Mouse (Mus musculus) fibroblast of lung, adult 2 months (primary cell): ENCODE results near the gene Gabrb3.

Experiments used
- DNase-seq: peaks from one replicate; pipeline ENCODE4 v3.0.0-alpha.2; 2011; ENCODE audit warnings: low read depth

Gabrb3 gene

GRCm38 (mm10) chr7:57532676-57533075 is 113.2 kb downstream of the Gabrb3 start:
- DNase-seq = no peak

- DNase-seq = no peak
Measured at GRCm38 (mm10) chr7:57538565-57538964, 119.1 kb downstream of the Gabrb3 start.

GRCm38 (mm10) chr7:57560732-57561436 is 141.4 kb downstream of the Gabrb3 start:
- DNase-seq = no peak

- DNase-seq = no peak
Measured at GRCm38 (mm10) chr7:57564403-57564802, 144.9 kb downstream of the Gabrb3 start.

- no peak for DNase-seq
Measured at GRCm38 (mm10) chr7:57590451-57591248, 171.2 kb downstream of the Gabrb3 start.

GRCm38 (mm10) chr7:57591249-57591577 is 171.7 kb downstream of the Gabrb3 start:
- no peak for DNase-seq

GRCm38 (mm10) chr7:57591578-57592431 is 172.3 kb downstream of the Gabrb3 start:
- DNase-seq = no peak

- no peak for DNase-seq
Measured at GRCm38 (mm10) chr7:57597341-57597740, 177.8 kb downstream of the Gabrb3 start.

- no peak for DNase-seq
Measured at GRCm38 (mm10) chr7:57618697-57619096, 199.2 kb downstream of the Gabrb3 start.

- DNase-seq = no peak
Measured at GRCm38 (mm10) chr7:57620036-57620435, 200.5 kb downstream of the Gabrb3 start.

GRCm38 (mm10) chr7:57623718-57624117 is 204.2 kb downstream of the Gabrb3 start:
- no peak for DNase-seq

- no peak for DNase-seq
Measured at GRCm38 (mm10) chr7:57635026-57635425, 215.5 kb downstream of the Gabrb3 start.

GRCm38 (mm10) chr7:57635687-57636086 is 216.2 kb downstream of the Gabrb3 start:
- no peak for DNase-seq

- DNase-seq = no peak
Measured at GRCm38 (mm10) chr7:57640796-57641195, 221.3 kb downstream of the Gabrb3 start.

GRCm38 (mm10) chr7:57647345-57647744 is 227.9 kb downstream of the Gabrb3 start:
- no peak for DNase-seq

GRCm38 (mm10) chr7:57648136-57648755 is 228.8 kb downstream of the Gabrb3 start:
- no peak for DNase-seq

GRCm38 (mm10) chr7:57677352-57677751 is 257.9 kb downstream of the Gabrb3 start:
- DNase-seq = no peak

- no peak for DNase-seq
Measured at GRCm38 (mm10) chr7:57689836-57690235, 270.3 kb downstream of the Gabrb3 start.

- no peak for DNase-seq
Measured at GRCm38 (mm10) chr7:57700370-57700769, 280.9 kb downstream of the Gabrb3 start.

- DNase-seq = no peak
Measured at GRCm38 (mm10) chr7:57701046-57701445, 281.6 kb downstream of the Gabrb3 start.

GRCm38 (mm10) chr7:57703580-57703979 is 284.1 kb downstream of the Gabrb3 start:
- no peak for DNase-seq

GRCm38 (mm10) chr7:57706092-57706491 is 286.6 kb downstream of the Gabrb3 start:
- DNase-seq = no peak
